ENCODE assay signal across 27 mouse cellular contexts in genomic region chr14:28308661-28309060, GRCm38 (mm10).
A peak's percentile ranks its signal among the peaks of the same experiment; 100 is the strongest.
DNase-seq lines count a peak whose midpoint lies in the region; ATAC-seq and TF ChIP-seq lines count a peak whose summit lies in the region.
"Had no signal": no experiment of that assay in that cellular context is flagged by ENCODE, and none has a peak within 500 bp of the region (broad histone marks: within the 10 kb centered on the region; RNA-seq: fewer than 3 reads in every experiment).

No protein-coding gene starts in this region.

- H3K36me3 ChIP-seq in midbrain, postnatal 0 days (ENCODE audit: insufficient read depth, low read length) = 0 out of 2 replicates have a peak, but pooled peaks cover 9% of the 10 kb centered on the region
- H3K36me3 ChIP-seq in midbrain, embryonic 13.5 days = no peaks in the 10 kb centered on the region
- H3K36me3 ChIP-seq: G1E; heart, embryonic 15.5 days; kidney, embryonic 15.5 days; limb, embryonic 12.5 days had no signal

- no peak for TF ChIP-seq CTCF in gastrocnemius, adult 2 months (IDR thresholded peaks at IDR 0.05)
- TF ChIP-seq CTCF in midbrain, postnatal 0 days (IDR thresholded peaks at IDR 0.05) = no peak

- 95% methylated on average over 1 of the region's 1 CpGs for WGBS in midbrain, postnatal 0 days
- WGBS in midbrain, embryonic 13.5 days = 91% methylated on average over 1 of the region's 1 CpGs

- H3K27ac ChIP-seq in gastrocnemius, adult 2 months = no peak overlapping the region
- no peak overlapping the region for H3K27ac ChIP-seq in midbrain, postnatal 0 days (ENCODE audit: low read depth, low read length)
- no peak overlapping the region for H3K27ac ChIP-seq in midbrain, embryonic 13.5 days
- H3K27ac ChIP-seq: forebrain, embryonic 13.5 days; heart, embryonic 15.5 days; kidney, embryonic 15.5 days; left cerebral cortex, adult 2 months; limb, embryonic 12.5 days; macrophage; stomach, postnatal 0 days had no signal

- H3K9ac ChIP-seq in midbrain, postnatal 0 days (replicated peaks; ENCODE audit: low read length, poor library complexity, severe bottlenecking) = no peak overlapping the region
- no peak overlapping the region for H3K9ac ChIP-seq in midbrain, embryonic 13.5 days (replicated peaks)
- H3K9ac ChIP-seq: forebrain, embryonic 13.5 days; heart, embryonic 15.5 days; kidney, embryonic 15.5 days; limb, embryonic 12.5 days; liver, postnatal 0 days had no signal

- no peak overlapping the region for H3K4me3 ChIP-seq in gastrocnemius, adult 2 months
- H3K4me3 ChIP-seq in midbrain, postnatal 0 days (ENCODE audit: low read depth, low read length) = no peak overlapping the region
- H3K4me3 ChIP-seq in midbrain, embryonic 13.5 days (replicated peaks) = no peak overlapping the region
- H3K4me3 ChIP-seq: forebrain, embryonic 13.5 days; heart, embryonic 15.5 days; kidney, embryonic 15.5 days; left cerebral cortex, adult 2 months; limb, embryonic 12.5 days had no signal

- intact Hi-C loops in gastrocnemius, adult 2 months (cut with DNase I) = no loop called here
- intact Hi-C loops in gastrocnemius, postnatal 36 days (cut with DNase I) = no loop called here

- H3K4me1 ChIP-seq in midbrain, postnatal 0 days (ENCODE audit: insufficient read depth, low read length) = no peaks in the 10 kb centered on the region
- no peaks in the 10 kb centered on the region; the same call in 1 of the 2 replicates for H3K4me1 ChIP-seq in midbrain, embryonic 13.5 days (replicated peaks)
- H3K4me1 ChIP-seq: kidney, embryonic 15.5 days had no signal

- no peak for ATAC-seq in midbrain, postnatal 0 days (ENCODE audit: low FRiP score)
- no peak for ATAC-seq in midbrain, embryonic 13.5 days
- ATAC-seq: forebrain, embryonic 13.5 days; hindbrain, embryonic 16.5 days; liver, postnatal 0 days; lung, postnatal 0 days; Patski had no signal

- H3K27me3 ChIP-seq in midbrain, postnatal 0 days (ENCODE audit: insufficient read depth, low read length) = no peaks in the 10 kb centered on the region
- H3K27me3 ChIP-seq in midbrain, embryonic 13.5 days = peaks cover 25% of the 10 kb centered on the region; the same call in 1 of the 2 replicates
- H3K27me3 ChIP-seq: heart, embryonic 15.5 days; limb, embryonic 12.5 days; Patski had no signal

- no peaks in the 10 kb centered on the region for H3K9me3 ChIP-seq in midbrain, postnatal 0 days (ENCODE audit: low read length)
- H3K9me3 ChIP-seq in midbrain, embryonic 13.5 days = no peaks in the 10 kb centered on the region
- H3K9me3 ChIP-seq: forebrain, embryonic 13.5 days; heart, embryonic 15.5 days; kidney, embryonic 15.5 days; limb, embryonic 12.5 days had no signal

- peak; percentile 75 for DNase-seq in adrenal gland, postnatal 10 days
- no peak for DNase-seq in adrenal gland, adult 18-20 months (ENCODE audit: low spot score in 2 of 2)
- peak; percentile 38 for DNase-seq in gastrocnemius, adult 2 months
- no peak for DNase-seq in gastrocnemius, postnatal 36 days
- DNase-seq in midbrain, postnatal 0 days (ENCODE audit: low spot score) = peak; percentile 32
- DNase-seq in spleen, adult 18-20 months = no peak
- DNase-seq: cerebellum, adult 8-10 months; cerebellum, postnatal 36 days; kidney, adult 18-20 months; liver, postnatal 0 days; midbrain, embryonic 14.5 days; right cerebral cortex, postnatal 25 days; thymus, adult 18-20 months; thymus, postnatal 25 days had no signal

- no peak overlapping the region for H3K4me2 ChIP-seq in midbrain, postnatal 0 days (ENCODE audit: low read depth, low read length, poor library complexity, severe bottlenecking)
- H3K4me2 ChIP-seq in midbrain, embryonic 13.5 days (replicated peaks) = no peak overlapping the region
- H3K4me2 ChIP-seq: forebrain, embryonic 13.5 days; heart, embryonic 15.5 days; kidney, embryonic 15.5 days; limb, embryonic 12.5 days; liver, embryonic 11.5 days had no signal

Comparison
In these comparisons a context has a peak if more than half of its experiments do, and no peak if none do; other contexts are left out.
1. DNase-seq: peak in adrenal gland, postnatal 10 days (single experiment), gastrocnemius, adult 2 months (single experiment) and midbrain, postnatal 0 days (single experiment); none in adrenal gland, adult 18-20 months (0 of 2), gastrocnemius, postnatal 36 days (0 of 2) and spleen, adult 18-20 months (0 of 2).